Mouse (Mus musculus) right cerebral cortex, postnatal 14 days (tissue): ENCODE measurements at regions not wholly inside any gene's neighbourhood (a gene's known extent, or its start where the extent isn't known, plus 50 kb on each side); places are given as distances from the start of the nearest gene placed in this dataset.

Experiments used
- DNase-seq: peaks from one replicate; pipeline ENCODE4 v3.0.0; 2022

- DNase-seq = no peak
Observed at GRCm38 (mm10) chr10:122386748-122387147, 61.6 kb upstream of the Avpr1a start.

GRCm38 (mm10) chr10:122379661-122380344 is 68.5 kb upstream of the Avpr1a start:
- no peak for DNase-seq

GRCm38 (mm10) chr10:122343291-122343690 is 105.0 kb upstream of the Avpr1a start:
- DNase-seq = no peak

GRCm38 (mm10) chr10:122342356-122342755 is 105.9 kb upstream of the Avpr1a start:
- no peak for DNase-seq

GRCm38 (mm10) chr10:122326851-122327250 is 121.4 kb upstream of the Avpr1a start:
- no peak for DNase-seq

- peak; percentile 5 for DNase-seq
Observed at GRCm38 (mm10) chr10:122318886-122319285, 129.4 kb upstream of the Avpr1a start.

GRCm38 (mm10) chr10:122310646-122311193 is 137.6 kb upstream of the Avpr1a start:
- DNase-seq = no peak

GRCm38 (mm10) chr10:122308691-122309090 is 139.6 kb upstream of the Avpr1a start:
- no peak for DNase-seq

- no peak for DNase-seq
Observed at GRCm38 (mm10) chr10:122302259-122302658, 146.0 kb upstream of the Avpr1a start.

GRCm38 (mm10) chr10:122295921-122296425 is 152.3 kb upstream of the Avpr1a start:
- no peak for DNase-seq

GRCm38 (mm10) chr10:122291611-122292010 is 156.7 kb upstream of the Avpr1a start:
- DNase-seq = no peak

GRCm38 (mm10) chr10:122291091-122291490 is 157.2 kb upstream of the Avpr1a start:
- no peak for DNase-seq

GRCm38 (mm10) chr10:122274885-122275284 is 173.4 kb upstream of the Avpr1a start:
- no peak for DNase-seq

GRCm38 (mm10) chr10:122274181-122274580 is 174.1 kb upstream of the Avpr1a start:
- no peak for DNase-seq

- no peak for DNase-seq
Observed at GRCm38 (mm10) chr10:122264070-122264469, 166.9 kb upstream of the Rxylt1 start.

- DNase-seq = no peak
Observed at GRCm38 (mm10) chr10:122259354-122259753, 162.2 kb upstream of the Rxylt1 start.

GRCm38 (mm10) chr10:122258711-122259110 is 161.5 kb upstream of the Rxylt1 start:
- no peak for DNase-seq

- no peak for DNase-seq
Observed at GRCm38 (mm10) chr10:122231818-122232217, 134.6 kb upstream of the Rxylt1 start.

- DNase-seq = no peak
Observed at GRCm38 (mm10) chr10:122230746-122231145, 133.6 kb upstream of the Rxylt1 start.

- no peak for DNase-seq
Observed at GRCm38 (mm10) chr10:122225679-122226078, 128.5 kb upstream of the Rxylt1 start.

GRCm38 (mm10) chr10:122223076-122223475 is 125.9 kb upstream of the Rxylt1 start:
- DNase-seq = no peak

- DNase-seq = no peak
Observed at GRCm38 (mm10) chr10:122217594-122217993, 120.4 kb upstream of the Rxylt1 start.

GRCm38 (mm10) chr10:122199791-122200190 is 102.6 kb upstream of the Rxylt1 start:
- no peak for DNase-seq

GRCm38 (mm10) chr10:122197703-122198102 is 100.5 kb upstream of the Rxylt1 start:
- DNase-seq = no peak

GRCm38 (mm10) chr10:122194139-122194538 is 97.0 kb upstream of the Rxylt1 start:
- no peak for DNase-seq
